Mouse (Mus musculus) ES-Bruce4 (cell line): ENCODE measurements around the gene Il34.

ENCODE experiments used
- CTCF ChIP-seq: IDR thresholded peaks from one replicate; pipeline ENCODE4 v1.8.1; 2011; ENCODE audit warnings: low read depth, low read length
- EP300 ChIP-seq: IDR thresholded peaks from 2 replicates; pipeline ENCODE4 v1.6.1; 2011; ENCODE audit warnings: low read depth, low read length; ENCODE audit not compliant: insufficient read depth
- POLR2A ChIP-seq: IDR thresholded peaks from one replicate; pipeline ENCODE4 v1.8.1; 2011; ENCODE audit warnings: low read length; ENCODE audit not compliant: insufficient read depth

DNA sequence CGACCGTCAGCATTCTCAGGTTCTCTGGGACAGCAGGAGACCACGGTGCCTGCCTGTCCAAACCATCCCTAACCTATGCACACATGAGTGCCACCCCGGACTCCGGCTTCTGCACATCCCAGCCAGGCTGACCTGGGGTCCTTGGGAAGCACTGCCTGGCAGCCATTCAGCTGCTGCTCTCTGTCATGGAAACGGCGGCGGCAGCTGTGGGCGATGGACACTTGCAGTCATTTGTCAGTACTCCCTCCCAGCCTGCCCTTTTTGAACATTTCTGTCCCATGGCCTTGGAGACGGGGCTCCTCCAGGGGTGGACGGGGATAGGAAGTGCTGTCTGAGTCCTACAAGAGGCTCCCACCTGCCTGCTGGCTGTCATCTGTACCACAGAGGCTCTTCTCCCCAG, 97.3 kb downstream of the Il34 start:
- TF ChIP-seq CTCF (no peak), POLR2A (no peak), EP300 (no peak)
